Mouse (Mus musculus): ENCODE measurements around the gene Fgd2.

- TF ChIP-seq POLR2A (IDR thresholded peaks at IDR 0.05; ENCODE audit: low read depth, low read length) = no peak
- no peak for TF ChIP-seq CTCF (IDR thresholded peaks at IDR 0.05; ENCODE audit: extremely low read depth, insufficient read depth, insufficient read length, insufficient replicate concordance)
Measured at GRCm38 (mm10) chr17:29347126-29347644, 13.5 kb upstream of the Fgd2 start.
